Mouse (Mus musculus) NIH3T3 (cell line): ENCODE results near the gene Znrd1.

Experiments
- DNase-seq: peaks from one replicate; pipeline ENCODE4 v3.0.0-alpha.2; 2012; ENCODE audit warnings: low read depth

Znrd1 gene

DNA sequence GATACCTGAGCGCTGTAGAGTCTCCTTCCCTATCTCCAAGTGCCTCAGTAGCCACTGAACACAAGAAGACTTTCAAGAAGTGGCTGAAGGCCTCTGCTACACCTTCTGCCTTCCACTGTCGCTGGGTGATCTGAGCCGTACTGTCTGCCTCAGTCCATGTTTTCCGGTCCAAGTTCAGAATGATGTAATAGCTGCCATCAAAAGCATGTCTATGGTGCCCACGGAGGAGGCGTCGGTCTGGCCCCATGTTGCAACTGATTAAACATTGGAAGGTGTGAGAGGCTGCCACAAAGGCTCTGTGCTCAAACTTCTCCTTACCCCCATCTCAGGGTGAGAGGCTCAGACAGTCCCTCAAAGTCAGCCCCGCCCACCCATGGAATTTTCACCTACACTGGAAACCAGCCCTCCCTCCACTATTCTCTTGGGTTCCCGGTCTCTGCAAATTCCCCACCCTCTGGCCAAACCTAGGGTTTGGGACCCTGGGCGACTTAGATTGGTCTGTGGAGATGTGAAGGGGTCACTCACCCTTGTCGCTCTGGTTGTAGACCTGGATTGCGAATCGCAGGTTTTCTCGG is 12.0 kb upstream of the Znrd1 start:
- no peak for DNase-seq

DNA sequence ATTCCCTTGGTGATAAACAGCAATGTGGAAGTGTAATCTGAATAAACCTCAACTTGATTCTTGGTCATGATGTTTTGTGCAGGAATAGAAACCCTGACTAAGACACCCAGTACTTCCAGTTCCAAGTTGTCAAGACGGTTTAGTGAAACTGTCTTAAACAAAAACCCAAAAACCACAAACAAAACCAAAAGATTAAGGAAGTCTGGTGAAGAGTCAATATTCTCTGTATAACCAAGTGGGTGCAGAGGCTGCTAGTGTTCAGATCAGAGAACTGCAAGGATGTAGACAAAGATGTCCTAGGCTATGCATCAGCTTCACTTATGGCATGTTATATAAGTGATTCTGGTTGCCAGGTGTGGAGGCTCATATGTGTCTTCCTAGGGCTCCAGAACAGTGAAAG is 8.5 kb upstream of the Znrd1 start:
- no peak for DNase-seq

DNA sequence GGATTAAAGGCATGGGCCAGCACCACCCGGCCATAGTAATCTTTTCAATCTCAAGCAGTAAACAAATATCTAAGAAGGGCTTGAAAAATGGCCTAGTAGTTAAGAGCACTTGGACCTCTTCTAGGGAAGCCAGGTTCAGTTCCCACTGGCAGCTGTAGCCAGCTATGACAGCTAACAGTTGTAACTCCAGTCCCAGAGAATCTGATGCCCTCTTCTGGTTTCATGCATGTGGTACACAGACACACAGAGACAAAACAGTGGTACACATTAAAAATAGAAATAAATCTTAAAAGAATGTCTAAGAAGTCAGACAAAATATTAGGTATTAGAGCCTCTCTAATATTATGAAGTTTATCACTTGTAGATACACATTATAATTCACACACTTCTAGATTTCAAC is 2.8 kb upstream of the Znrd1 start:
- DNase-seq, result peak; percentile 44

- DNase-seq, result peak; percentile 51
These were observed 525 bp upstream of the Znrd1 start for GRCm38 (mm10) chr17:36958884-36959283.

- DNase-seq, result no peak
These were observed 5.3 kb downstream of the Znrd1 start for GRCm38 (mm10) chr17:36953062-36953461.

DNA sequence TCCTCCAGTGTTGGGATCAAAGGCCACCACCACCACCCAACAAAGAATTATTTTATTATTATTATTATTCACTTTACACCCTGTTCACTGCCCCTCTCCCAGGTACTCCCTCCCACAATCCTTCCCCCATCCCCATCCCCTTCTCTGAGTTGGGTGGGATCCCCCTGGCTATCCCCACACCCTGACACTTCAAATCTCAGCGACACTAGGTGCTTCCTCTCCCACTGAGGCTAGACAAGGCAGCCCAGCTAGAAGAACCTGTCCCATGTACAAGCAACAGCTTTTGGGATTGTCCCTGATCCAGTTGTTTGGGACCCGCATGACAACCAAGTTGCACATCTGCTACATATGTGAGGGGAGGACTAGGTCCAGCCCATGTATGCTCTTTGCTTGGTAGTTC is 5.7 kb downstream of the Znrd1 start:
- no peak for DNase-seq

DNA sequence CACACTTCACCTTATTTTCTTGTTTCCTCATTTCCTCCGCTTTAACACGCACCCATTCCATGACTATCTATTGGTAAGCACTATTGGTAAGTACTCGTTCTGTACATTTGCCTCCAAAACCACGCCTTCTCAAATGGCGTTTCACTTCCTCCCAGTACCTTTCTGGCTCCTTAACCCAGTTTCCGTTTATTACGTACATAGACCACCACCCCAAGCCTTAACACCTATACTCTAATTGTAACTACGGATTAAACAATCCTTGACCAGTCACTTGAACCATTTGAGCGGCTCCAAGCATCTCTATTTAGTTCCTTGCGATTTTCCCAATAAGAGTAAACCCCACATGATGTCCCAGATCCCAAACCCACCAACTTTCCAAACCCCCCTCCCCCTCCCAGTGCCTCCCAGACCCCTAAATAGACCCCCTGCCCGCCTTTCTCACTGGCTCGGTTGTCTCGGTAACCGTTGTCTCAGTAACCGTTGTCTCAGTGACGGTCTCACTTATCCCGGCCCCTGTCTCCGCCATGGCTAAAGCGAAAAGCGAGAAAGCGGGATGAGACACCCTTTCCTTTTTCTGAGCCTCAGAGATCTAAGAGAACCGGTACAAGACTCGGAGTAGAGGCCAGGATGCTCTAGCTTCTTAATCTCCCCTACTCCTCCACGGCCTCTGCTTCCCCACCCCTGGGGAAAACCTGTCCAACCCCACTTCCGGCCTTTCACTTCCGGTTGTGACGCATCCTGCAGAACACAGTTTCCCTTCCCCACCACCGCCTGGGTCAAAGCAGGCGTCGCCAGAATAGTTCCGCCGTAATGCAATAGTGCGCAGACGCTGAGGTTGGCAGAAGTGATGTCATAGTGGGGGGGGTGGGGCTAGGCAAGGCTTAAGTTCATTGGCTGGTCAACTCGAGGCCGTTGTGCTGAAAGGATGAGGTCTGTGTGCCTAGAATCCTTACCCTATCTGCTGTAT is 7.1 kb downstream of the Znrd1 start, which contains the start of gene Ppp1r11:
Gene Ppp1r11 (minus strand): TSS at position 761 of the 967 bp plus-strand sequence.
- peak; percentile 99 for DNase-seq

DNA sequence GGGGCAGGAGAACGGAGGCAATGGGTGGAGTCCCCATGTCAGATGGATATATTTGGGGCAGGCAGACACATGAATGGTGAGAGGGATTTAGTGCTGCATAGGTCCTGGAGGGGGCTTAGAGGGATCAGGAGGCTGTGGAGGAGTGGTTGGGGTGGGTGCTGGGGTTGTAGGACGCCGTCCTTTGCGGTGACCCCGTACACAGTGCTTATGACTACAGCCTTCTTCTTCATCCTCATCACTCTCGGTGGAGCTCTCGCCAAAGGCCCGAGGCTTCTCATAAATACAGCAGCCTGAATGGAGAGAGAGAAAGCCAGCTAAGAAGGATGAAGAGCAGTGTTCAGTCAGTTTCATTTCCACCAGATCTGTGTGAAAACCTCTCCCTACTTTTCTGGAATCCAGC is 9.1 kb downstream of the Znrd1 start:
- no peak for DNase-seq

DNA sequence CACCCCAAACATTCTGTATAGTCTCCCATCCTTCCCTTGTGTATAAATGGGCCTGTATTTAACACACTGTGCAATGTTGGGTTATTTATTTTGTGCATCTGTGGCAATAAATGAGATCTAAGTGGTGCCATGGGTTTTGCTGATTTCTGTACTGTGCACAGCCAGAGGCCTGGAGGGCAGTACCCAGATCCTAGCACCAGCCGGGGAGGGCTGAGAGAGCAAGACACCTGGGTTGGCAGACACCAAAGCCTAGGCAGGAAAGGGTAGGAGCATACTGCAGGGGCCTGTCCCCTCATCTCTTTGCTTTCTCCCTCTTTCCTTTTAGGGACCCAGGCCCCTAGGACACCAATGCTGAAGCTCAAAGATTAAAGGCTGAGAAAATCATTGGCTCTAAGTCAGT is 10.1 kb downstream of the Znrd1 start:
- DNase-seq, result no peak

GRCm38 (mm10) chr17:36947051-36947819 is 11.1 kb downstream of the Znrd1 start:
- DNase-seq, result peak; percentile 71

GRCm38 (mm10) chr17:36944121-36944775 is 14.1 kb downstream of the Znrd1 start:
- DNase-seq, result no peak

GRCm38 (mm10) chr17:36943691-36944090 is 14.7 kb downstream of the Znrd1 start:
- DNase-seq, result no peak

DNA sequence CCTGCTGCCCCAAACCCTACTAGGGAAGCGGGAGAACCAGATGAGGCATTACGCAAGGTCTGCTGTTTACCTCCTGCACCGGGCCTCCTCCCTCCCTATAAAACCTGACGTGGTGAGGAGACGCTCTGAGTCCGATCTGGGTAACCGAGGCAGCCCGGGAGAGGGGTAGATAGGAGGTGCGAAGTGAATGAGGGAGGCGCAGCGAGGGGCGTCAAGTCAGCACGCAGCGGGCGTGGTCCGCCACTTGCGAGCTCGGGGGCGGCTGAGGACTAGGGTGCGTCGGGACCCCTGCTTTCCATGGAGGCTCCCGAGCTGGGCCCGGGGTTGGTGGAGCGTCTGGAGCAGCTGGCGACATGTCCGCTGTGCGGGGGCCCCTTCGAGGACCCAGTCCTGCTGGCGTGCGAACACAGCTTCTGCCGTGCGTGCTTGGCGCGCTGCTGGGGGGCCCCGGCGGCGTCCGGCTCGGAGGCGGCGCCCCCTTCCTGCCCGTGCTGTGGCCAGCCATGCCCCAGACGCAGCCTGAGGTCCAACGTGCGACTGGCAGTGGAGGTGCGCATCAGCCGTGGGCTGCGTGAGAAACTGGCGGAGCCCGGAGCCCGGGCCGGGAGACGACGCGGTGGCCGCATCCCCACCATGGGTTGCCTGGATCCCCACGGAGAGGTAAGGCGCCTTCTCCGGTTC is 15.4 kb downstream of the Znrd1 start, which contains the start of gene Rnf39:
Gene Rnf39 (plus strand): TSS at position 128 of the 681 bp plus-strand sequence.
- no peak for DNase-seq

DNA sequence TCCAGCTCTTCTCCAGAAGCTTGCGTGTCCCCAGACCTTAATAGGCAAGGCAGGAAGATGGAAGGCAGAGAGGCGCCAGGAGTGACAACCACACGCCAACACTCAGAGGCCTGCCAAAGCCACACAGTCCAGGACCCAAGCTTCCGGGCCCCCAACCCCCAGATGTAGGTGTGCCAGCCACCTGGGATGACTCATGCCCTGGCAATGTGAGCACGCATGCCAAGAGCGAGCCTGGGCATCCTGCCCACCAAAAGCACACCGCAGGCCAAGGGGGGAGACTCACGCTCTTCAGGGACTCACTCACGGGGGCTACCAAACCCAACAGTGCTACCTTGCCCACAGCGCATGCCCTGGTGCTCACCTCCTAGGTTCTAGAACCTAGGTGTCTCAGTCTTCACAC is 16.0 kb downstream of the Znrd1 start:
- peak; percentile 37 for DNase-seq

DNA sequence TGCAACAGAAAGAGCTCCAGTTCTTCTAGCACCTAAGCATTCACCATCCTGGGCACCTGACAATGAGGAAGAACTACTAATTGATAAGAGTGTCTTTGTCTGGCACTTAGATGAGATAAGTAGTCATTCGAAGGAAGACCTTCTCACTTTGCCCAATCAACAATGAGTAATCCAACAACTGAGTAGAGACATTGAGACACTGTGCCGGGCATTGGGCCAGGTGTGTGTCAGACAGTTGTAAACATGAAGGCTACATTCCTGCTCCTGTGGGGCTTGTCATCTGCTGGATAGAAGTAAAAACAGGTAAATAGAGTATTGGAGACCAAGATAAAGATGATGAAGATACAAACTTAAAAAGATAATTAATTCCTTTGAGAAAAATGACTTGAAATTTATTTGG is 20.3 kb downstream of the Znrd1 start:
- DNase-seq, result peak; percentile 67

DNA sequence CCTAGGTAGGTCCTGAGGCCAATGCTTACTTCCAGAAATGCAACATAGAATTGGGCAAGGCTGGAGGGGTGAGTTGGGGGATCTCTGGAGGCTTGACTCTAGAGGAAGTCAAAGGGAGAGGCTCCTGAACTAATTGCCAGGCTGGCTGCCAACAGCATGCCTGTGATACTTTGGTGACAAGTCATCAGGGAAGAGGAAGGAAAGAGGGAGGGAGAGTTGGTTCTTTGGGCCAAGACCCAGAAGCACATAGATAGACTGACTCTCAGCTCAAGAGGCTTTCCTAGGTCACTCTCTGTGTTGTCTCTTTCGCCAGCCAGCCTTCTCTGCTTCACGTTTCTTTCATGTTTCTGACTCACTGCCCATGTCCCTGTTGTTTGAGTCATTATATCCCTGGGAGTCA is 26.6 kb downstream of the Znrd1 start:
- peak; percentile 85 for DNase-seq

GRCm38 (mm10) chr17:36931130-36931529 is 27.2 kb downstream of the Znrd1 start:
- DNase-seq, result peak; percentile 15

DNA sequence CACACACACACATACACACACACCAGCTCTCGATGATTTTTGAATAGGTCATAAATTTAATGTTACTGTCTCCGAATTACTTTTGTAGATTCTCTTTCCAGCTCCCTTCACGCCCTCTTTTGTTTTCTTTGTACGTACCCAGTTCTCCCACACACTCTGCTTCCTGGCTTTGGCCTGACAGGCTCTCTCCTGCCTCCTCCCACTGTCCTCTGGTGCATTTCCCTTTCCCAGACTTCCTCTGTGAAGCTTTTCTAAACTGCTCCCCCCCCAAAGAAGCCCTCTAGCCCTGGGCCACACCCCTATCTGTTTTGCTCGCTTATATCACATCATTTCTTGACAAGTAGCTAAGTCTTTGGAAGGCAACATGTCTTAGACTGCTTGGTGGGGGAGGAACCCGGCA is 28.1 kb downstream of the Znrd1 start:
- no peak for DNase-seq

DNA sequence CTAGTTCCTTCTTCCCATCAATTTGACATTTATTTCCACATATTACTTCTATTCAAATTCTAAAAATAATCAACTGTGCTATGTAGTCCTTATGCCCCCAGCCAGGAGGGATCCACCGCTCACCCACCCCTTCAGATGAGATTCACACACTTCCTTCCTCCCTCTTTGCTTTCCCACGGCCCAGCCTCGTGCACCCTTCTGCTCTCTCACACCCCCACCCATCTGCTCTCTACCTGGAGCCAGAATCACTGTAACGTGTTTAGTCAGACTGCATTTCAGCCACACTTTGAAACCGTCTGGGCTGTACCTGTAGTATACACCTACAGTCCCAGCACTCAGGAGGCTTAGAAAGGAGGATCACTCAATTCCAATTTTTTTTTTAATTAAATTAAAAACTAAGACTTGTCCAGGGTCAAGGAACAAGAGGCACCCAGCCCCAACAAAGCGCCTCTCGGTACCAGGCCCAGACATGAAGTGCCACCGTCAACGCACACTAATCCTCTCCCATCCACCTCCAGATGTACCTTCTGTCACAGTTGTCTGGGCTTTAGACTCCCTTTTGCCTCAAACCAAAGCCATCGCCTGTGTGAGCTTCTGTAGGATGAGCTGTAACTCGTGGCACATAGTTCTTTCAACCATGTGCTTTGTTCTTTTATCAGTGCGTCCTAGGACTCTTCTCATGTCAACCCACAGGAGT is 29.0 kb downstream of the Znrd1 start:
- no peak for DNase-seq

DNA sequence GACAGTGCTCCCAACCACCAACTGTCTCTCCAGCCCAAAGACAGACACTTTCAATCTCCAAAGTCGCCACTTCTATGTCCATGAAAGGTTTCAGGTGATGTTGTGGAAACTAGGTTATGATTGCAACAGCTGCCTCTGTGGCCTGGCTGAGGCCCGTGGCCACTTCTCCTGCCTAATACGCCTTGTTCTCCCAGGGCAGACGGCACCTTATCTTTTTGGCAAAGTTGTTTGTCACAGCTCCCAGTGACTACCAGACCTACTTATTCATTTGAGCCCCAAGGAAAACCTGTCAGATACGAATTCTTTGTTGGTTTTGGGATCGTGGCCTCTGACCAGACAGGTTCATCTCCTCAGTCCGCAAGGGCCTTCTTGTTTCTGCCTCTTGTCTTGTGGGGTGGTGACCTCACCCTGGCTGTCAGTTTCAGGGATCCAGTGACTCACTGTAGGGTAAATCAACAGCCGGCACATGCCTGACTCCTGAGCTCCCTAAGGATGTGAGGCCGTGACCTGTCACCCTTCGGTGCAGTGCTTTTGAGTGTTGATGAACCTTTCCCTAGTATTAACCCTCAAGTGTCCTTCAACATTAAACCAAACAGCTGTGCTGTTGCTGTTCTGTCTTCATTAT is 30.8 kb downstream of the Znrd1 start:
- no peak for DNase-seq
